Mouse (Mus musculus): Measurements from ENCODE around the gene Maff. TPM values are rescaled to one million over a fixed set of nuclear protein-coding genes. Genes with fewer than 3 reads are reported as not detected.

Gene Maff
- polyA plus RNA-seq, 1 experiment from 2014 or later: 0.77 TPM

DNA sequence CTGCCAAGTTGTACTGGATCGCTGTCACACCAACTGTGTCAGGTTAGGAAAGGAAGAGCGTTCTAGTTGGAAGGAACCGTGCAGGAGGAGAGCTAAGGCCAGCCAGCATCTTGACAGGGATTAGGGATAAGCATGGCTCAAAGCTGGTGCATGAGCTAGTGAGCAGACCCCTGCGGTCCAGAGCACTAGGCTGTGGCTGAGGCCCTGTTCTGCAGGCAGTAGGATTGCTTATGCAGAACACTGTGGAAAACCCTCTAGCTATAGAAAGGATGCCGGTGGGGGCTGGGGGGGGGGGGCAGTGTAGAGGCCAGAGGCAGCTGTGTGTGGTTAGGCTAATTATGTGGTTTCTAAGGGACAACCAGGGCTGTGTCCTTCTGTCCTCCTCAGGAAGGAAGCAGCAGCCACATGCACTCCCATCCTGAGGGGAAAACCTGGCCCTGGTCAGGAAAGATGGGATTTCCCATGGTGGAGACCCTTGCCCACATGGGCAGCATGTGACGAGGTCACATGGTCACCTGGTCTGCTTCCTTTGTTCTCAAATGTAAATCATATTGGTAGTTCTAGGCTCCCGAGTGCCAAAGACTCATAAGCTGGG is 11.3 kb upstream of the Maff start:
- H3K27ac ChIP-seq (replicated peaks): no peak overlapping the region
- H3K27me3 ChIP-seq: no peaks in the 10 kb centered on the region
- 62% methylated on average over 7 of the region's 7 CpGs for WGBS
- H3K9me3 ChIP-seq: no peaks in the 10 kb centered on the region
- no peak overlapping the region for H3K4me3 ChIP-seq
- H3K36me3 ChIP-seq: no peaks in the 10 kb centered on the region
- no peaks in the 10 kb centered on the region; the same call in 1 of the 2 replicates for H3K4me1 ChIP-seq (replicated peaks)
- ATAC-seq (ENCODE audit: low read depth): no peak
- H3K4me2 ChIP-seq: no peak overlapping the region
- no peak overlapping the region for H3K9ac ChIP-seq

DNA sequence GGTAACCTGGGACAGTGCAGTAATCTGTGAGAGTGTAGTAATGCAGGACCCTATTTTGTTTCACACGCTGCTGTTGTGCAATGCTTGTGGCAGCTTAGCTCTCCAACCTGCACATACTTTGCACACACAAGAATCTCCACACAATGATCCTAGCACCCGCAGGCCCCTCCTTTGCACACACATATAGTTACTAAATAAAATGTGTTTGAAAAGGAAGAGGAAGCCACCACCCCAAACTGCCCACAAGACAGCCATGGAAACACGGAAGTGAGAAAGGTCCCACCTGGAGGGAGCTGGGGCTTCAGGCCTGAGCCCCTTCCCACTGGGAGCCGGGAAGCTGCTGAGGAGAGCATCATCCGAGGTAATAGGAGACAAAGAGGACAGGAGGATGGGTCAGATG is 7.4 kb upstream of the Maff start:
- no peak overlapping the region for H3K4me3 ChIP-seq
- no peak overlapping the region for H3K4me2 ChIP-seq
- H3K36me3 ChIP-seq: no peaks in the 10 kb centered on the region
- no peaks in the 10 kb centered on the region for H3K9me3 ChIP-seq
- H3K27me3 ChIP-seq: no peaks in the 10 kb centered on the region
- no peak for ATAC-seq (ENCODE audit: low read depth)
- H3K4me1 ChIP-seq (replicated peaks): no peaks in the 10 kb centered on the region; the same call in 1 of the 2 replicates
- H3K9ac ChIP-seq: no peak overlapping the region
- H3K27ac ChIP-seq (replicated peaks): no peak overlapping the region
- WGBS: 77% methylated on average over 5 of the region's 5 CpGs

DNA sequence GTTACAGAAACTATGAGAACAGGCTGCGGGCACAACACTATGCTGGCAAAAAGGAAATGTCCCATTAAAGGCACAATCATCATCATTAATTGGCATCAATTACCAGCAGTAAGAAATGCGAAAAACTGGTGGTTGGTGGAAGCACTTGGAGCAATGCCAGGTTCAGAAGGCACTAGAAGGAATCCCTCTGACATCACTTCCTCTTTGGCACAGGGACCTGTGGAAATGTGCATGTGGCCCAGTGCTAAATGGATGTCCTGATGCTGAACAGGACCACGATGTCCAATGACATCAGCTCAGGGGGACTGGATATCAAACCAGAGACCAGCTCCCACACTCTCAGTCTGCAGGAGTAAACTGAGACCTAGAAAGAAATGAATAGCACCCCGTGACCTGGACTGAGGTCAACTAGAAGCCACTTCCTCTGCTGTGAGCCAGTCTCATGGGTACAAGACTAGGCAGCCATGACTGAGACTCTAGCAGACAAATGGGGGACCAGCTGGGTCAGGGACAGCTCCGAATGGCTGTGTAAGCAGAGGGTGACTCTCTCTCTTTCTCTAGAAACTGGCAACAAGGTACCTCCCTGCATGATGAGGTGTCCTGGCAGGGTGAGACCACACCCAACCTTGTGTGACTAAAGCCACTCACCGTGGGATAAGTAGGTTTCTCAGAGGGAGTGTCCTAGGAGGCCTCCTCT is 3.6 kb upstream of the Maff start:
- Histone ChIP-seq H3K4me1 (replicated peaks) (0 out of 2 replicates have a peak, but pooled peaks cover under 1% of the 10 kb centered on the region), H3K27ac (replicated peaks) (no peak overlapping the region), H3K9me3 (no peaks in the 10 kb centered on the region), H3K9ac (no peak overlapping the region), H3K4me3 (no peak overlapping the region), H3K27me3 (peaks cover 7% of the 10 kb centered on the region), H3K36me3 (no peaks in the 10 kb centered on the region), H3K4me2 (no peak overlapping the region)
- 82% methylated on average over 6 of the region's 6 CpGs for WGBS
- no peak for ATAC-seq (ENCODE audit: low read depth)

DNA sequence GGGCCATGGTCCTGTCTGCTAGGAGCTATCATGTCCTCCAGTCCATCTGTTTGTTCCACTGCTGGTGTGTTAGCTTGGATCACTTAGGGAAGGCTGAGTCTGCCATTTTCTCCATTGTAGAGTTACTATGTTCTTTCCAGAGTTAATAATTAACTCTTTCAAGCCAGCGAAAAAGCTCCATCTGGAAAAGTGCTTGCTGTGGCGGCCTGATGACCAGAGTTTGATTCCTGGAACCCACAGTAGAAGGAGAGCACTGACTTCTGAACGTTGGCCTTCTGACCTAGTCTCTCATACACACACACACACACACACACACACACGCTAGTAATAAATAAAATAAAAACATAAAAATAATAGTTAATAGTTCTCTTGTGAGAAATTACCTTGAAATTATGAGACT is 1.8 kb upstream of the Maff start:
- Histone ChIP-seq H3K36me3 (no peaks in the 10 kb centered on the region), H3K27me3 (peaks cover 19% of the 10 kb centered on the region), H3K9me3 (no peaks in the 10 kb centered on the region), H3K4me3 (no peak overlapping the region), H3K4me2 (no peak overlapping the region), H3K9ac (no peak overlapping the region), H3K27ac (replicated peaks) (no peak overlapping the region), H3K4me1 (replicated peaks) (peaks cover 14% of the 10 kb centered on the region)
- no peak for ATAC-seq (ENCODE audit: low read depth)
- 54% methylated on average over 4 of the region's 4 CpGs for WGBS

DNA sequence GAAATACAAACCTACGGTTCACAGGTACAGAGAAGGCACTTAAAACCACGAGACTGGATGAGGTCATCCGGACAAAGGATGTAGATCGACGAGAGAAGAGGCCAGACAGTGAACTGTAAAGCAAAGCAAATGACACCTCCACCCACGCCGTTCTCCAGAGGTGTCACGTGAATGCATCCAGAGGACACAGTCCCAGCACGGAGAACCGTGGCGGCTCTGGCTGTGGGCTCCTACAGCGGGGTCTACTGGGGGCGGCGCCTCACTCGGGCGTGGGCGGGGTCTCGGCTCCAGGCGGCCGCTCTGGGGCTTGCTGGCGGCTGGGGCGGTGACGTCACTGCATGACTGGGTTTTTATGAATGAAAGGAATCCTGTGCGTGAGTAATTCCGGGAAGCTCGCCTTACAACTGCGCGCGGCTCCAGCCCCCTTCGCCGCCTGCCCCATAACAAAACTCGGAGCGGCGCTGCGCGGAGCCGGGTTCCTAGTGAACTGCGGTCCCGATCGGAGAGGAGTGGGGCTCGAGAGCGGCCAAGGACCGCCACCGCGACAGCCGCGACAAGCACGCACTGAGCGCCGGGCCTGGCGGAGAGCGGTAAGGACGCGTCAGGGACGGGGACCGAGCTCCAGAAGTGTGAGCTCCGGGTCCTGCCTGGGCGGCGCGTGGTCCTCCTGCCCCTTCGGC is 884 bp downstream of the Maff start:
- WGBS: under 1% methylated on average over 61 of the region's 61 CpGs
- Histone ChIP-seq H3K27me3 (peaks cover 27% of the 10 kb centered on the region), H3K36me3 (no peaks in the 10 kb centered on the region), H3K9ac (peak overlapping the region; percentile 79), H3K9me3 (no peaks in the 10 kb centered on the region), H3K4me1 (replicated peaks) (peaks cover 20% of the 10 kb centered on the region), H3K27ac (replicated peaks) (peak overlapping the region; percentile 84), H3K4me2 (peak overlapping the region; percentile 95), H3K4me3 (peak overlapping the region; percentile 75)
- ATAC-seq (ENCODE audit: low read depth): peak; percentile 93

DNA sequence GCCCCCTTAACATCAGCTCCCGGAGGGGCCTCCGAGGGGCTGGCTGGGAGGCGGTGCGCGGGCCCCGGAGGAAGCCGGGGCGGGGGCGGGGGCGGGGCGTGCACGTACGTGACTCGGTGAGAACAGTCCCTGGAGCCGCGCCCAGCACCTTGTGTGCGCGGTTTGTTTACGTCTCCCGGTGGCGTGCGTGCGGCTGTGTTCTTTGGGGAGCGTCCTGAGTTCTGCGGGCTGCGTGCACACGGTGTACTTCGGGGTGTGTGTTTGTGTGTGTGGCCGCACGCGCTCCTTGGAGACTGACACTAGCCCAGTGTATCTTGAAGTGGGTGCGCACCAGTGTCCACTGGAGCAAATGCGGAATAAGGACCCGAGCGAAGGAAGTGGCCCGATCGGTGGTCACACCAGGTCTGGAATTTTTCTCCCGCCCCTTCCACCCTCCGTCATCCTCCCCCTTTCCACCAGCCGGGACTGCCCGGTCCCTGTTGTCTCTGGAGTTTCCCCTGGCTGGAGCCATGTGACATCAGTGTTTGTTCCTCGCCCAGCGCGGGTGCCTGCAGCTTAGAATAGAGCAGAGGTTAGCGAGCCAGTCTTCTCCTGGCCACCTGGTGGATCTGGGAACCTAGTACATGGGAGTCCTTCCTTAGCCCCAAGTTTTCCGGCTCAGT is 1.6 kb downstream of the Maff start:
- peaks cover 27% of the 10 kb centered on the region for H3K27me3 ChIP-seq
- H3K4me2 ChIP-seq: peak overlapping the region; percentile 95
- peak overlapping the region; percentile 84 for H3K27ac ChIP-seq (replicated peaks)
- H3K4me1 ChIP-seq (replicated peaks): peaks cover 20% of the 10 kb centered on the region
- peak overlapping the region; percentile 79 for H3K9ac ChIP-seq
- H3K36me3 ChIP-seq: no peaks in the 10 kb centered on the region
- WGBS: 2% methylated on average over 44 of the region's 46 CpGs
- peak overlapping the region; percentile 75 for H3K4me3 ChIP-seq
- no peaks in the 10 kb centered on the region for H3K9me3 ChIP-seq
- peak; percentile 70 for ATAC-seq (ENCODE audit: low read depth)

DNA sequence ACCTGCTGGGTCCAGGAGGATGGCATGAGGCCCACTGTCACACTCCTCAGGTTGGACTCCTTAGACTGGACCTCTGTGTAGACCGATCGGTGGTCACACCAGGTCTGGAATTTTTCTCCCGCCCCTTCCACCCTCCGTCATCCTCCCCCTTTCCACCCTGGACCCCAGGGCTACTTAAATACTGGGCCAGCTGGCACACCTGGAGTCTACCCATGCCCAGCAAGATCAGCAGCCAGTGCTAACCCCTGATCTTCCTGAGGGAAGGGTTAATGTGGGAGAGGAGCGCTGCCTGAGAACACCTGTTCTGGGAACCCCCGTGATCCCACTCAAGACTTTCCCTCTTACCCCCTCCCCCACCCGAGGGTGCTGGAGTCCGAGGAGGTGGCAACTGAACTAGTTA is 2.2 kb downstream of the Maff start:
- H3K27ac ChIP-seq (replicated peaks): no peak overlapping the region
- peak overlapping the region; percentile 79 for H3K9ac ChIP-seq
- peak overlapping the region; percentile 95 for H3K4me2 ChIP-seq
- peaks cover 20% of the 10 kb centered on the region for H3K4me1 ChIP-seq (replicated peaks)
- ATAC-seq (ENCODE audit: low read depth): no peak
- peak overlapping the region; percentile 75 for H3K4me3 ChIP-seq
- whole genome bisulfite sequencing: 70% methylated on average over 8 of the region's 8 CpGs
- H3K36me3 ChIP-seq: no peaks in the 10 kb centered on the region
- H3K27me3 ChIP-seq: peaks cover 27% of the 10 kb centered on the region
- H3K9me3 ChIP-seq: no peaks in the 10 kb centered on the region

DNA sequence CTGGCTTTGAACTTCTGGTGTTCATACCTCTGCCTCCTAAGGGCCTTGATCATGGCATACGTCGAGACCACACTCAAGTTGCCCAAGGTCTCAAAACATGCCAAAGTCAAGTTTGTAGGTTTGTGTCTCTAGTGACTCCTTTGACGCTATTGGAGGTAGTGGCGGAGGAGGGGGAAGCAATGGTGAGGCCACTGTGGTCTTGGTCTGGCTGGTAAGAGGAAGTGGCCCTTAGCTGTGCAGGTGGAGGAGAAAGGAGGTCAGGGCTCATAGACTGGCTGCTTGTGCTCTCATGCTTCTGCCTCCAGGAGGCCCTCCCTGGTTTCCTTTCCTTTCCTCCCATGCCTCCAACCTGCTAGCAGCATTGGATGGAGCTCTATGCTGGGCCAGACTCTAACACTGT is 4.4 kb downstream of the Maff start:
- no peak overlapping the region for H3K9ac ChIP-seq
- H3K27ac ChIP-seq (replicated peaks): peak overlapping the region; percentile 3; the same call in 1 of the 2 replicates
- H3K9me3 ChIP-seq: no peaks in the 10 kb centered on the region
- no peak overlapping the region for H3K4me2 ChIP-seq
- peaks cover 20% of the 10 kb centered on the region for H3K4me1 ChIP-seq (replicated peaks)
- peaks cover 30% of the 10 kb centered on the region for H3K27me3 ChIP-seq
- no peak for ATAC-seq (ENCODE audit: low read depth)
- WGBS: 94% methylated on average over 4 of the region's 4 CpGs
- no peaks in the 10 kb centered on the region for H3K36me3 ChIP-seq
- no peak overlapping the region for H3K4me3 ChIP-seq

DNA sequence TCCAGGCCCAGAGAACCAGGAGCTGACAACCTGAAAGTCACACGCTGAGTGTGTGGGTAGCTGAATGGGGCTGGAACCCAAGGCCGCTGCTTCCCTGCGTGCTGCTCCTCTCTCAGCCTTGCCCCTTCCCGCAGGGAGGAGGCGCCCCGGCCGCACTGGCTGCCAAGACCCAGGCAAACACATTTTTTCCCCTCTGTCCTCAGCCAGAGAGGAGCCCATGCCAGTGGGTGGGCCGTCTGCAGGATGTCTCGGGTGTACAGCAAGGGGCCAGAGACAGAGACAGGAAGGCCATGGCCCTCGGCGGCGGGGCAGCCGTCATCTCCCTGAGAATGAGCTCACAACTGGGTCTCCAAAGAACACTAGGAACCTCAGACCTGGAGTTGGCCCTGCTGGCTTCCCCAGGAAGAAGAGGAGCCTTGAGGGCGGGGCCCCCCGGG is 4.9 kb downstream of the Maff start:
- WGBS: 40% methylated on average over 15 of the region's 15 CpGs
- H3K27ac ChIP-seq (replicated peaks): peak overlapping the region; percentile 3; the same call in 1 of the 2 replicates
- H3K4me3 ChIP-seq: no peak overlapping the region
- H3K27me3 ChIP-seq: peaks cover 30% of the 10 kb centered on the region
- no peak overlapping the region for H3K9ac ChIP-seq
- no peak for ATAC-seq (ENCODE audit: low read depth)
- no peaks in the 10 kb centered on the region for H3K9me3 ChIP-seq
- H3K36me3 ChIP-seq: no peaks in the 10 kb centered on the region
- no peak overlapping the region for H3K4me2 ChIP-seq
- H3K4me1 ChIP-seq (replicated peaks): peaks cover 21% of the 10 kb centered on the region

DNA sequence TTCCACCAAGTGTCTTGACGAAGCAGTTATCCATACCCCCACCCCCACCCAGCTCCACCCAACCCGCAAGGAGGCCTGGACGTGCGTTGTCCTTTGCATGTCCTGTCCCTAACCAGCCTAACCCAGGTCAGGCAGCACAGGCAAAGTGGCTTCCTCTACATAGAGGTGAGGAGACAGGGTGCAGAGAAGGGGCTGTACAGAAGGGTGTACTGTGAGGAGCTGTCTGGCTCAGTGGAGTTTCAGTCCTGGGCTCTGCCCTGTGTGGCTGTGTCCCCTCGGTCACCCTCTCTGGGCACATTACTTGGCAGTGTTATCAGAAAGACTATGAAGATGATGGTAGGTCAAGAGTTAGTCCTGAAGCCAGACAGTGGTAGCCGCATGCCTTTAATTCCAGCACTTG is 6.1 kb downstream of the Maff start:
- 87% methylated on average over 6 of the region's 6 CpGs for WGBS

DNA sequence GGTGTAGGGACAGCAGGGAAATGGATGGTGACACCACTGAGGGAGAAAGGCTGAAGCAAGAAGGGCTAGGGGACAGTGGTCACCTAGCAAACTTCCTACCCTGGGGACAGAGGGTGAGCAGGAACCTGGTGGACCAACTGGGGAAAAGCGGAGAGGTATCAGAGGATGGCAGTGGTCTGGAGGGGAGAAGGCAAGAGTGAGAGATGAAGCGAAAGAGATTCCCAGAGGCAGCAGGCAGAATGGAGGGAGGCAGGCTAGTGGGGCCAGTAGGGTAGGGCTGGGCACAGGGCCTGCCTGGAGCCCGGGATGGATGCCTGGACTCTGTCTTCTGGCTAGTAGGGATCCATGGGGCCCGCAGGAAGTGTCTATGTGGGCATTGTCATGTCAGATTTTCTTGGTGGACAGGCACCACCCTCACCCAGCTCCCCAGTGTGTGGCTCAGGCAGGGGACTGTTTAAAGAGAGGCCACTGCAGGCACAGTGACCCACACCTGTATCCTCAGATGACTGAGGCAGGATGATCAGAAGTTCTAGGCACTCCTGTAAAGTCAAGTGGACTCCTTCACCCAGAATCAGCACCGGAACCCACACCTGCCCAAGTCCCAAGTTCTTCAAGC is 7.4 kb downstream of the Maff start:
- no peak overlapping the region for H3K4me2 ChIP-seq
- 84% methylated on average over 5 of the region's 5 CpGs for WGBS
- ATAC-seq (ENCODE audit: low read depth): no peak
- no peaks in the 10 kb centered on the region for H3K36me3 ChIP-seq
- H3K4me3 ChIP-seq: no peak overlapping the region
- H3K4me1 ChIP-seq (replicated peaks): peaks cover 28% of the 10 kb centered on the region
- no peaks in the 10 kb centered on the region for H3K9me3 ChIP-seq
- H3K9ac ChIP-seq: no peak overlapping the region
- H3K27ac ChIP-seq (replicated peaks): no peak overlapping the region
- H3K27me3 ChIP-seq: peaks cover 32% of the 10 kb centered on the region

More for the DNA sequence above, 6.1 kb downstream of the Maff start:
- H3K4me3 ChIP-seq: no peak overlapping the region
- ATAC-seq (ENCODE audit: low read depth): no peak
- H3K36me3 ChIP-seq: no peaks in the 10 kb centered on the region
- H3K27me3 ChIP-seq: peaks cover 36% of the 10 kb centered on the region
- H3K4me1 ChIP-seq (replicated peaks): peaks cover 32% of the 10 kb centered on the region
- H3K9me3 ChIP-seq: no peaks in the 10 kb centered on the region
- no peak overlapping the region for H3K4me2 ChIP-seq
- no peak overlapping the region for H3K27ac ChIP-seq (replicated peaks)
- H3K9ac ChIP-seq: no peak overlapping the region

Measured in neural tube, embryonic 13.5 days (tissue).